Mouse (Mus musculus): ENCODE data around the gene Fam234b. TPM values are rescaled to one million over a fixed set of nuclear protein-coding genes. Genes with fewer than 3 reads are reported as not detected.

Fam234b gene
- polyA plus RNA-seq, 1 experiment from 2014 or later = 21.2 TPM

- no peak overlapping the region for H3K27ac ChIP-seq (replicated peaks; ENCODE audit: low read depth, low read length)
- no peak overlapping the region for H3K9ac ChIP-seq (ENCODE audit: low read length)
- DNase-seq (ENCODE audit: low spot score) (no peak), ATAC-seq (ENCODE audit: insufficient number of reproducible peaks, low FRiP score, low TSS enrichment, low read depth) (no peak)
- H3K36me3 ChIP-seq (ENCODE audit: control insufficient read depth, insufficient read depth, low read length) = no peaks in the 10 kb centered on the region
- H3K4me1 ChIP-seq (ENCODE audit: control insufficient read depth, insufficient read depth, low read length) = no peaks in the 10 kb centered on the region
- WGBS = 61% methylated on average over 4 of the region's 4 CpGs
- no peak overlapping the region for H3K4me3 ChIP-seq (ENCODE audit: low read depth, low read length)
- H3K27me3 ChIP-seq (ENCODE audit: control insufficient read depth, insufficient read depth, low read length) = no peaks in the 10 kb centered on the region
- no peaks in the 10 kb centered on the region for H3K9me3 ChIP-seq (ENCODE audit: control insufficient read depth, low read length)
- H3K4me2 ChIP-seq (ENCODE audit: low read depth, severe bottlenecking) = no peak overlapping the region
Measured at GRCm38 (mm10) chr6:135158509-135158908, 39.3 kb upstream of the Fam234b start.

DNA sequence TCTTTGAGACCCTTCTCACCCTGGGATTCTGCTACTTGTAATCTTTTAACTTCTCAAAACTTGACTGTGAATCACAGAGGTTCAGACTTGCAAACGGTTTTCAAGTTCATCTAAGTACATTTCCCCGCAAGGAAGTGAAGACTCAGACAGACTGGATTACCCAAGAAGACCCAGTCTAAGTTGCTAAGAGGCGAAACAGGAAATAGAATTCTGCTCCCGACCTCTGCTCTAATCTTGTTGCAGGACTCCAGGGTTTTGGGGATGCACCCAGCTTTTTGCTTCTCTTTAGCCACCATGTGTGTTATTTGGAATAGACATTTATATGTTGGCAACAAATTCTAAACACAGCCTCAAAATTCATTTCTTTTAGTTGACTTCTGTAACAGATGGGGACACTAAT, 36.4 kb upstream of the Fam234b start:
- Histone ChIP-seq H3K27me3 (ENCODE audit: control insufficient read depth, insufficient read depth, low read length) (no peaks in the 10 kb centered on the region), H3K4me2 (ENCODE audit: low read depth, severe bottlenecking) (no peak overlapping the region), H3K4me1 (ENCODE audit: control insufficient read depth, insufficient read depth, low read length) (no peaks in the 10 kb centered on the region), H3K4me3 (ENCODE audit: low read depth, low read length) (no peak overlapping the region), H3K36me3 (ENCODE audit: control insufficient read depth, insufficient read depth, low read length) (no peaks in the 10 kb centered on the region), H3K9ac (ENCODE audit: low read length) (no peak overlapping the region), H3K9me3 (ENCODE audit: control insufficient read depth, low read length) (no peaks in the 10 kb centered on the region), H3K27ac (replicated peaks; ENCODE audit: low read depth, low read length) (no peak overlapping the region)
- ATAC-seq (ENCODE audit: insufficient number of reproducible peaks, low FRiP score, low TSS enrichment, low read depth) (no peak), DNase-seq (ENCODE audit: low spot score) (no peak)
- 77% methylated on average over 4 of the region's 4 CpGs for WGBS

GRCm38 (mm10) chr6:135162311-135162710, 35.5 kb upstream of the Fam234b start:
- ATAC-seq (ENCODE audit: insufficient number of reproducible peaks, low FRiP score, low TSS enrichment, low read depth) (no peak), DNase-seq (ENCODE audit: low spot score) (no peak)
- H3K4me1 ChIP-seq (ENCODE audit: control insufficient read depth, insufficient read depth, low read length) = no peaks in the 10 kb centered on the region
- H3K4me2 ChIP-seq (ENCODE audit: low read depth, severe bottlenecking) = no peak overlapping the region
- 84% methylated on average over 3 of the region's 3 CpGs for WGBS
- no peak overlapping the region for H3K4me3 ChIP-seq (ENCODE audit: low read depth, low read length)
- H3K27me3 ChIP-seq (ENCODE audit: control insufficient read depth, insufficient read depth, low read length) = no peaks in the 10 kb centered on the region
- no peak overlapping the region for H3K9ac ChIP-seq (ENCODE audit: low read length)
- no peak overlapping the region for H3K27ac ChIP-seq (replicated peaks; ENCODE audit: low read depth, low read length)
- H3K36me3 ChIP-seq (ENCODE audit: control insufficient read depth, insufficient read depth, low read length) = no peaks in the 10 kb centered on the region
- H3K9me3 ChIP-seq (ENCODE audit: control insufficient read depth, low read length) = no peaks in the 10 kb centered on the region

- no peaks in the 10 kb centered on the region for H3K9me3 ChIP-seq (ENCODE audit: control insufficient read depth, low read length)
- ATAC-seq (ENCODE audit: insufficient number of reproducible peaks, low FRiP score, low TSS enrichment, low read depth) (no peak), DNase-seq (ENCODE audit: low spot score) (no peak)
- WGBS = 72% methylated on average over 4 of the region's 4 CpGs
- no peak overlapping the region for H3K4me2 ChIP-seq (ENCODE audit: low read depth, severe bottlenecking)
- H3K27me3 ChIP-seq (ENCODE audit: control insufficient read depth, insufficient read depth, low read length) = no peaks in the 10 kb centered on the region
- no peak overlapping the region for H3K4me3 ChIP-seq (ENCODE audit: low read depth, low read length)
- no peaks in the 10 kb centered on the region for H3K4me1 ChIP-seq (ENCODE audit: control insufficient read depth, insufficient read depth, low read length)
- no peaks in the 10 kb centered on the region for H3K36me3 ChIP-seq (ENCODE audit: control insufficient read depth, insufficient read depth, low read length)
- H3K9ac ChIP-seq (ENCODE audit: low read length) = no peak overlapping the region
- H3K27ac ChIP-seq (replicated peaks; ENCODE audit: low read depth, low read length) = no peak overlapping the region
Measured at GRCm38 (mm10) chr6:135162861-135163260, 34.9 kb upstream of the Fam234b start.

- 71% methylated on average over 3 of the region's 3 CpGs for WGBS
- Histone ChIP-seq H3K4me2 (ENCODE audit: low read depth, severe bottlenecking) (no peak overlapping the region), H3K27me3 (ENCODE audit: control insufficient read depth, insufficient read depth, low read length) (no peaks in the 10 kb centered on the region), H3K9me3 (ENCODE audit: control insufficient read depth, low read length) (no peaks in the 10 kb centered on the region), H3K4me3 (ENCODE audit: low read depth, low read length) (no peak overlapping the region), H3K27ac (replicated peaks; ENCODE audit: low read depth, low read length) (no peak overlapping the region), H3K9ac (ENCODE audit: low read length) (no peak overlapping the region), H3K36me3 (ENCODE audit: control insufficient read depth, insufficient read depth, low read length) (no peaks in the 10 kb centered on the region), H3K4me1 (ENCODE audit: control insufficient read depth, insufficient read depth, low read length) (0 out of 2 replicates have a peak, but pooled peaks cover 3% of the 10 kb centered on the region)
- no peak for DNase-seq (ENCODE audit: low spot score)
- no peak for ATAC-seq (ENCODE audit: insufficient number of reproducible peaks, low FRiP score, low TSS enrichment, low read depth)
Measured at GRCm38 (mm10) chr6:135165191-135165590, 32.6 kb upstream of the Fam234b start.

GRCm38 (mm10) chr6:135165706-135166105, 32.1 kb upstream of the Fam234b start:
- Histone ChIP-seq H3K9ac (ENCODE audit: low read length) (no peak overlapping the region), H3K27me3 (ENCODE audit: control insufficient read depth, insufficient read depth, low read length) (no peaks in the 10 kb centered on the region), H3K4me2 (ENCODE audit: low read depth, severe bottlenecking) (no peak overlapping the region), H3K4me1 (ENCODE audit: control insufficient read depth, insufficient read depth, low read length) (0 out of 2 replicates have a peak, but pooled peaks cover 3% of the 10 kb centered on the region), H3K36me3 (ENCODE audit: control insufficient read depth, insufficient read depth, low read length) (no peaks in the 10 kb centered on the region), H3K4me3 (ENCODE audit: low read depth, low read length) (no peak overlapping the region), H3K27ac (replicated peaks; ENCODE audit: low read depth, low read length) (no peak overlapping the region), H3K9me3 (ENCODE audit: control insufficient read depth, low read length) (no peaks in the 10 kb centered on the region)
- WGBS = 74% methylated on average over 2 of the region's 2 CpGs
- no peak for DNase-seq (ENCODE audit: low spot score)
- ATAC-seq (ENCODE audit: insufficient number of reproducible peaks, low FRiP score, low TSS enrichment, low read depth) = no peak

DNA sequence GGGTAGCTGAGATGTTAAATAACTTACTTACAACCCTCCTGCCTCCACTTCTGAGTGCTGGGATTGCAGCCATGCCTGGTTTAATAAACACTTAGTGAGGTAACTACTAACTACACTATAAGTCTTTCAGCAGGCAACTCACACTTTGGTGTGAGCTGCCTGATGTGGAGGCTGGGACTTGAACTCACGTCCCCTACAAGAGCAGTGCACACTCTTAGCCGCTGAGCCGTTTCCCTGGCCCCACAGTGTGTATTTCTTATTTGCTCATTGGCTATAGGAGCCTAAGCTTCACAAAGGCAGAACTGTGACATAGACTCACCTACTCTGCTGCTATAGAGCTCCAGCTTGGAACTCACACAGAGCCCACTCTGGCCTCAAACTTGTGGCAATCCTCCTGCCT, 31.5 kb upstream of the Fam234b start:
- Histone ChIP-seq H3K4me3 (ENCODE audit: low read depth, low read length) (no peak overlapping the region), H3K9ac (ENCODE audit: low read length) (no peak overlapping the region), H3K9me3 (ENCODE audit: control insufficient read depth, low read length) (no peaks in the 10 kb centered on the region), H3K27ac (replicated peaks; ENCODE audit: low read depth, low read length) (no peak overlapping the region), H3K27me3 (ENCODE audit: control insufficient read depth, insufficient read depth, low read length) (no peaks in the 10 kb centered on the region), H3K4me2 (ENCODE audit: low read depth, severe bottlenecking) (no peak overlapping the region), H3K36me3 (ENCODE audit: control insufficient read depth, insufficient read depth, low read length) (no peaks in the 10 kb centered on the region), H3K4me1 (ENCODE audit: control insufficient read depth, insufficient read depth, low read length) (0 out of 2 replicates have a peak, but pooled peaks cover 3% of the 10 kb centered on the region)
- no peak for DNase-seq (ENCODE audit: low spot score)
- ATAC-seq (ENCODE audit: insufficient number of reproducible peaks, low FRiP score, low TSS enrichment, low read depth) = no peak
- WGBS = 87% methylated on average over 3 of the region's 3 CpGs

DNA sequence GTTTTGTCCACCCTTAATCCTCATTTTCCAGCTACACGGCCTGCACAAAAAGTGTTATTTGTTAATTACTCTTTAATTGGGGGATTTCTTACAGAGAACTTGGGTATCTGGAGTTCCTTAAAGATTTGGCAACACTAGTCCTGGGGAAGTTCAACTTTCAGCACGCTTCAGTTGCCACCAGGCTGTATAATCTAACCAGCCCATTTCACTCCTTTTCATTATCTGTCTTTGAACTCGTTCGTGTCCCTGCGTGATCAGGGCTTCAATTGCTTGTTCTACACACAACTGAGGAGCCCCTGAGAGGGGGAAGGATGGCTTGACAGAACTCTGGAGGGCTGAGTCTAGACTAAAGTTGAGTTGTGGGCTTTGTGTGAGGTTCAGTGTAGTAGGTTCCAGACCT, 31.1 kb upstream of the Fam234b start:
- Histone ChIP-seq H3K4me1 (ENCODE audit: control insufficient read depth, insufficient read depth, low read length) (0 out of 2 replicates have a peak, but pooled peaks cover 3% of the 10 kb centered on the region), H3K4me3 (ENCODE audit: low read depth, low read length) (no peak overlapping the region), H3K27me3 (ENCODE audit: control insufficient read depth, insufficient read depth, low read length) (no peaks in the 10 kb centered on the region), H3K4me2 (ENCODE audit: low read depth, severe bottlenecking) (no peak overlapping the region), H3K27ac (replicated peaks; ENCODE audit: low read depth, low read length) (no peak overlapping the region), H3K9ac (ENCODE audit: low read length) (no peak overlapping the region), H3K9me3 (ENCODE audit: control insufficient read depth, low read length) (no peaks in the 10 kb centered on the region), H3K36me3 (ENCODE audit: control insufficient read depth, insufficient read depth, low read length) (no peaks in the 10 kb centered on the region)
- 57% methylated on average over 5 of the region's 5 CpGs for WGBS
- ATAC-seq (ENCODE audit: insufficient number of reproducible peaks, low FRiP score, low TSS enrichment, low read depth) = no peak
- DNase-seq (ENCODE audit: low spot score) = no peak
